Mouse (Mus musculus): ENCODE measurements around the gene Atp6v0a2.

DNA sequence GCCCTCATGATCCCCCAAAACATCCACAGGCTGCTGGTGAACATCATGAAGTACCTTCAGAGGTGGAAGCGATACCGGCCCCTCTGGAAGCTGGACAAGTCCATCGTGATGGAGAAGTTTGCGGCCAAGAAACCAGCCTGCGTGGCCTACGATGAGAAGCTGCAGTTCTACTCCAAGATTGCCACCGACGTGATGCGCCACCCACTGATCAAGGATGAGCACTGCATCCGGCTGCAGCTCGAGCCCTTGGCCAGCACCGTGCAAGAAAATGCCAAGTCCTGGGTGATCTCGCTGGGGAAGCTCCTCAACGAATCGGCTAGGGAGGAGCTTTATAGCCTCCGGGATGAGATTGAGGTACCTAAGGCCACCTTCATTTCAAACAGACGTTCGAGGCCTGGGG is 132.6 kb downstream of the Atp6v0a2 start:
- no peak for TF ChIP-seq POLR2A (IDR thresholded peaks at IDR 0.05; ENCODE audit: borderline replicate concordance, extremely low read depth, low read depth, low read length)
- peak; percentile 36; the same call in 1 of the 2 replicates for TF ChIP-seq CTCF (IDR thresholded peaks at IDR 0.05; ENCODE audit: insufficient read depth, low read length)

Measured in lung, adult 2 months (tissue).